Mouse (Mus musculus) bone marrow, adult 2 months (tissue): ENCODE results near the gene Capn13.

Experiments used
- CTCF ChIP-seq: fragments of 200-500 bp; IDR thresholded peaks from 2 replicates; pipeline ENCODE4 v1.5.1; 2011; ENCODE audit warnings: low read length, control low read depth; ENCODE audit not compliant: control insufficient read depth, insufficient read depth
- POLR2A ChIP-seq: fragments of 200-500 bp; IDR thresholded peaks from 2 replicates; pipeline ENCODE4 v1.6.1; 2011; ENCODE audit warnings: low read depth, mild to moderate bottlenecking, control low read depth, low read length, borderline replicate concordance; ENCODE audit not compliant: control insufficient read depth

DNA sequence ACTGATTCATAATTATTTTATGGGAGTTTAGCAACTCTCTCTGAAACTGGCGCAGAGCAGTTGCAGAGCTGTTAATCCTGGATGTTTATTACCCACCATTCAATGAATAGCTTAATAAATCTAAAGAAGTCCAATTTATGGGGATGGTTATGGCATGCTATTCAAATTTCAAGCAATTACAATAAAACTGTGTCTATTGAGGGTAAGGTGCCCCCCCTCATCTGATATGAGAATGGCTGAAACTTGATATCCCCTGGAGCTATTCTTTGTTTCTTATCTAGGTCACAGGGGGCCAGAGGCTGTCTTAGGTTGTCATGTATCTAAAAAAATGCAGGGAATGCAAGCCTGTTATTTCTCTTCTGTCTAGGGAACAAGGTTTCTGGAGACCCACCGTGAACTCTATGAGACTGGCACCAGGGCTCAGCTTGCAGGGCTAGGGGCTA lies 31.9 kb upstream of the Capn13 start:
- TF ChIP-seq CTCF, result no peak
- no peak for TF ChIP-seq POLR2A
